30 mouse cellular contexts compared by ENCODE assay signal in the genomic region with DNA sequence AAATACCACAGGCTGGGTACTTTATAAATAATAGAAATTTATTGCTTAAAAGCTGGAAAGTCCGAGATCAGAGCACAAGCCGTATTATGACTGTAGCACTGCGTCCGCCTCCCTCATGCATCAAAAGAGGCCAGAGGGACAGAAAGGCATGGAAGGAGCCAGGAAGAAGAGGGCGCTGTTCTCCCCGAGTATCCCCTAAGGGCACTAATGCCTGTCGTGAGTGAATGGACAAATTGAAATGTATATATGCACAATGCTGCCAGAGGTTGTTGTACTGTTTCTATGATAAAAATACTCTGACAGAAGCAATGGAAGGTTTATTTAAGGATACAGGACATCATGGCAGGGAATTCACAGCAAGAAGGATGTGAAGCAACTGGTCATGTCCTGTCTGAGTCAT. TPM values are rescaled to one million over a fixed set of nuclear protein-coding genes. Genes with fewer than 3 reads are reported as not detected.
A peak's percentile ranks its signal among the peaks of the same experiment; 100 is the strongest.
DNase-seq lines count a peak whose midpoint lies in the region; ATAC-seq and TF ChIP-seq lines count a peak whose summit lies in the region.
"Had no signal": no experiment of that assay in that cellular context is flagged by ENCODE, and none has a peak within 500 bp of the region (broad histone marks: within the 10 kb centered on the region; RNA-seq: fewer than 3 reads in every experiment).

No protein-coding gene starts in this region.

- TF ChIP-seq EP300 in stomach, postnatal 0 days (optimal IDR thresholded peaks at IDR 0.05) = no peak

- H3K4me2 ChIP-seq in intestine, postnatal 0 days (replicated peaks; ENCODE audit: low read depth) = no peak overlapping the region
- H3K4me2 ChIP-seq in intestine, embryonic 15.5 days (replicated peaks) = no peak overlapping the region
- no peak overlapping the region for H3K4me2 ChIP-seq in midbrain, embryonic 11.5 days
- no peak overlapping the region for H3K4me2 ChIP-seq in stomach, postnatal 0 days (replicated peaks; ENCODE audit: low read depth)
- H3K4me2 ChIP-seq: forebrain, embryonic 13.5 days; heart, embryonic 15.5 days; hindbrain, embryonic 12.5 days; limb, embryonic 12.5 days; liver, embryonic 12.5 days; midbrain, embryonic 12.5 days had no signal

- no peaks in the 10 kb centered on the region for H3K36me3 ChIP-seq in intestine, postnatal 0 days (ENCODE audit: control insufficient read depth, insufficient read depth)
- no peaks in the 10 kb centered on the region for H3K36me3 ChIP-seq in intestine, embryonic 15.5 days
- no peaks in the 10 kb centered on the region for H3K36me3 ChIP-seq in midbrain, embryonic 11.5 days (ENCODE audit: control insufficient read depth, insufficient read depth, low read length)
- no peaks in the 10 kb centered on the region for H3K36me3 ChIP-seq in midbrain, embryonic 10.5 days
- H3K36me3 ChIP-seq in stomach, postnatal 0 days (ENCODE audit: control insufficient read depth, insufficient read depth, low read length) = no peaks in the 10 kb centered on the region
- H3K36me3 ChIP-seq: heart, embryonic 10.5 days; heart, embryonic 15.5 days; hindbrain, embryonic 12.5 days; limb, embryonic 12.5 days; liver, embryonic 12.5 days; midbrain, embryonic 12.5 days had no signal

- H3K4me3 ChIP-seq in intestine, postnatal 0 days (ENCODE audit: low read depth, low read length) = no peak overlapping the region
- no peak overlapping the region for H3K4me3 ChIP-seq in intestine, embryonic 15.5 days (replicated peaks)
- no peak overlapping the region for H3K4me3 ChIP-seq in midbrain, embryonic 11.5 days (ENCODE audit: low read depth, low read length)
- no peak overlapping the region for H3K4me3 ChIP-seq in midbrain, embryonic 10.5 days
- H3K4me3 ChIP-seq in stomach, postnatal 0 days (ENCODE audit: low read depth, low read length) = no peak overlapping the region
- H3K4me3 ChIP-seq: forebrain, embryonic 13.5 days; heart, embryonic 10.5 days; heart, embryonic 15.5 days; hindbrain, embryonic 12.5 days; layer of hippocampus, adult 2 months; left cerebral cortex, adult 2 months; limb, embryonic 12.5 days; liver, embryonic 12.5 days; midbrain, embryonic 12.5 days had no signal

- no peak for ATAC-seq in intestine, postnatal 0 days
- ATAC-seq in intestine, embryonic 15.5 days = no peak
- ATAC-seq in midbrain, embryonic 11.5 days (ENCODE audit: low FRiP score) = no peak
- no peak for ATAC-seq in stomach, postnatal 0 days (ENCODE audit: low FRiP score, low TSS enrichment)
- ATAC-seq: forebrain, embryonic 13.5 days had no signal

- H3K27me3 ChIP-seq in intestine, postnatal 0 days (replicated peaks; ENCODE audit: control insufficient read depth, insufficient read depth, low read length) = 0 out of 2 replicates have a peak, but pooled peaks cover 9% of the 10 kb centered on the region
- H3K27me3 ChIP-seq in intestine, embryonic 15.5 days (replicated peaks) = no peaks in the 10 kb centered on the region
- peaks cover 3% of the 10 kb centered on the region; the same call in 1 of the 2 replicates for H3K27me3 ChIP-seq in midbrain, embryonic 11.5 days (ENCODE audit: control insufficient read depth, insufficient read depth, low read length)
- peaks cover 32% of the 10 kb centered on the region for H3K27me3 ChIP-seq in midbrain, embryonic 10.5 days (ENCODE audit: low read depth, poor library complexity, severe bottlenecking)
- no peaks in the 10 kb centered on the region for H3K27me3 ChIP-seq in stomach, postnatal 0 days (ENCODE audit: control insufficient read depth, insufficient read depth, low read length)
- H3K27me3 ChIP-seq: forebrain, embryonic 13.5 days; heart, embryonic 15.5 days; limb, embryonic 12.5 days had no signal

- peak; percentile 40 for DNase-seq in cerebellum, adult 9-11 months
- no peak for DNase-seq in cerebellum, postnatal 10 days
- DNase-seq in midbrain, embryonic 11.5 days (ENCODE audit: low spot score, missing footprints) = peak; percentile 78
- DNase-seq in midbrain, embryonic 10.5 days (ENCODE audit: low spot score) = no peak
- no peak for DNase-seq in stomach, postnatal 0 days (ENCODE audit: low spot score)
- DNase-seq: adrenal gland, postnatal 14 days; gastrocnemius, postnatal 25 days; heart, adult 11 months; kidney, adult 11 months; kidney, postnatal 25 days; lung, adult 2 months; lung, postnatal 14 days; thymus, adult 2 months; thymus, postnatal 4 days had no signal

- no peak overlapping the region for H3K9ac ChIP-seq in intestine, postnatal 0 days (ENCODE audit: low read depth, low read length)
- H3K9ac ChIP-seq in intestine, embryonic 15.5 days = no peak overlapping the region
- no peak overlapping the region for H3K9ac ChIP-seq in midbrain, embryonic 11.5 days (ENCODE audit: low read length)
- no peak overlapping the region for H3K9ac ChIP-seq in stomach, postnatal 0 days (ENCODE audit: low read length)
- H3K9ac ChIP-seq: forebrain, embryonic 13.5 days; heart, embryonic 15.5 days; hindbrain, embryonic 12.5 days; limb, embryonic 12.5 days; liver, embryonic 12.5 days; midbrain, embryonic 12.5 days had no signal

- peak; percentile 46 for TF ChIP-seq CTCF in intestine, postnatal 0 days (IDR thresholded peaks at IDR 0.05; ENCODE audit: low read depth)
- TF ChIP-seq CTCF in stomach, postnatal 0 days (IDR thresholded peaks at IDR 0.05; ENCODE audit: low read depth) = peak; percentile 18; the same call in 1 of the 2 replicates

- WGBS in intestine, postnatal 0 days = 43% methylated on average over 7 of the region's 7 CpGs
- WGBS in intestine, embryonic 15.5 days = 38% methylated on average over 7 of the region's 7 CpGs
- WGBS in midbrain, embryonic 11.5 days = 38% methylated on average over 7 of the region's 7 CpGs
- WGBS in midbrain, embryonic 10.5 days = 44% methylated on average over 7 of the region's 7 CpGs
- 39% methylated on average over 7 of the region's 7 CpGs for WGBS in stomach, postnatal 0 days

- no peaks in the 10 kb centered on the region for H3K9me3 ChIP-seq in intestine, postnatal 0 days (ENCODE audit: control insufficient read depth)
- no peaks in the 10 kb centered on the region for H3K9me3 ChIP-seq in intestine, embryonic 15.5 days
- no peaks in the 10 kb centered on the region for H3K9me3 ChIP-seq in midbrain, embryonic 11.5 days (ENCODE audit: control insufficient read depth, low read length)
- no peaks in the 10 kb centered on the region for H3K9me3 ChIP-seq in midbrain, embryonic 10.5 days (replicated peaks)
- H3K9me3 ChIP-seq in stomach, postnatal 0 days (ENCODE audit: control insufficient read depth, low read length) = no peaks in the 10 kb centered on the region
- H3K9me3 ChIP-seq: forebrain, embryonic 13.5 days; heart, embryonic 10.5 days; heart, embryonic 15.5 days; hindbrain, embryonic 12.5 days; limb, embryonic 12.5 days; liver, embryonic 12.5 days; midbrain, embryonic 12.5 days had no signal

- H3K4me1 ChIP-seq in intestine, postnatal 0 days (replicated peaks; ENCODE audit: control insufficient read depth, insufficient read depth, low read length) = no peaks in the 10 kb centered on the region; the same call in 1 of the 2 replicates
- H3K4me1 ChIP-seq in intestine, embryonic 15.5 days (replicated peaks) = peaks cover 17% of the 10 kb centered on the region
- peaks cover 17% of the 10 kb centered on the region for H3K4me1 ChIP-seq in midbrain, embryonic 11.5 days (ENCODE audit: control insufficient read depth, insufficient read depth, low read length)
- H3K4me1 ChIP-seq in midbrain, embryonic 10.5 days = peaks cover 33% of the 10 kb centered on the region
- H3K4me1 ChIP-seq in stomach, postnatal 0 days (replicated peaks; ENCODE audit: control insufficient read depth, insufficient read depth) = no peaks in the 10 kb centered on the region

- no peak overlapping the region for H3K27ac ChIP-seq in intestine, postnatal 0 days (ENCODE audit: low read depth, low read length)
- H3K27ac ChIP-seq in intestine, embryonic 15.5 days = no peak overlapping the region
- H3K27ac ChIP-seq in midbrain, embryonic 11.5 days (ENCODE audit: low read depth, low read length) = no peak overlapping the region
- H3K27ac ChIP-seq in midbrain, embryonic 10.5 days (replicated peaks) = no peak overlapping the region
- H3K27ac ChIP-seq in stomach, postnatal 0 days (replicated peaks) = no peak overlapping the region
- H3K27ac ChIP-seq: forebrain, embryonic 13.5 days; heart, embryonic 10.5 days; heart, embryonic 15.5 days; hindbrain, embryonic 12.5 days; left cerebral cortex, adult 2 months; limb, embryonic 12.5 days; liver, embryonic 12.5 days; midbrain, embryonic 12.5 days had no signal

RNA-seq across cellular contexts. Expression of a gene that starts 1.7 kb away (rescaled TPM):
- polyA plus RNA-seq in intestine, postnatal 0 days (2015; fragmentation: Nextera tagmentation; extraction: Ambion mirVana) = 8.1 and 8.6 TPM in 2 replicates
- 7.6 and 7.9 TPM in 2 replicates for polyA plus RNA-seq in intestine, embryonic 15.5 days (2015; fragmentation: Nextera tagmentation; extraction: Ambion mirVana)
- polyA plus RNA-seq in midbrain, embryonic 11.5 days (2014; fragmentation: Nextera tagmentation; extraction: Ambion mirVana) = 14.4 and 15.5 TPM in 2 replicates
- 13.3 and 16.9 TPM in 2 replicates for polyA plus RNA-seq in midbrain, embryonic 10.5 days (2016; fragmentation: Nextera tagmentation; extraction: Ambion mirVana)
- 3.3 and 3.4 TPM in 2 replicates for polyA plus RNA-seq in stomach, postnatal 0 days (2015; fragmentation: Nextera tagmentation; extraction: Ambion mirVana)

RNA-seq across cellular contexts. Expression of a gene that starts 11.3 kb away (rescaled TPM):
- 5.4 and 5.6 TPM in 2 replicates for polyA plus RNA-seq in intestine, postnatal 0 days (2015; fragmentation: Nextera tagmentation; extraction: Ambion mirVana)
- polyA plus RNA-seq in intestine, embryonic 15.5 days (2015; fragmentation: Nextera tagmentation; extraction: Ambion mirVana) = 0.98 and 1.6 TPM in 2 replicates
- polyA plus RNA-seq in midbrain, embryonic 11.5 days (2014; fragmentation: Nextera tagmentation; extraction: Ambion mirVana) = 0.11 and 0.19 TPM in 2 replicates
- 0.20 and 0.25 TPM in 2 replicates for polyA plus RNA-seq in midbrain, embryonic 10.5 days (2016; fragmentation: Nextera tagmentation; extraction: Ambion mirVana)
- 3.0 and 3.4 TPM in 2 replicates for polyA plus RNA-seq in stomach, postnatal 0 days (2015; fragmentation: Nextera tagmentation; extraction: Ambion mirVana)

RNA-seq across cellular contexts. Expression of a gene that starts 43.2 kb away (rescaled TPM):
- 49.9 and 53.5 TPM in 2 replicates for polyA plus RNA-seq in intestine, postnatal 0 days (2015; fragmentation: Nextera tagmentation; extraction: Ambion mirVana)
- 25.6 and 26.5 TPM in 2 replicates for polyA plus RNA-seq in intestine, embryonic 15.5 days (2015; fragmentation: Nextera tagmentation; extraction: Ambion mirVana)
- polyA plus RNA-seq in midbrain, embryonic 11.5 days (2014; fragmentation: Nextera tagmentation; extraction: Ambion mirVana) = 11.1 and 11.6 TPM in 2 replicates
- polyA plus RNA-seq in midbrain, embryonic 10.5 days (2016; fragmentation: Nextera tagmentation; extraction: Ambion mirVana) = 12.2 and 13.1 TPM in 2 replicates
- polyA plus RNA-seq in stomach, postnatal 0 days (2015; fragmentation: Nextera tagmentation; extraction: Ambion mirVana) = 21.7 and 22.8 TPM in 2 replicates

RNA-seq across cellular contexts. Expression of a gene that starts 45.9 kb away (rescaled TPM):
- not detected in 2 replicates for polyA plus RNA-seq in intestine, postnatal 0 days (2015; fragmentation: Nextera tagmentation; extraction: Ambion mirVana)
- polyA plus RNA-seq in intestine, embryonic 15.5 days (2015; fragmentation: Nextera tagmentation; extraction: Ambion mirVana) = not detected in 2 replicates
- polyA plus RNA-seq in midbrain, embryonic 11.5 days (2014; fragmentation: Nextera tagmentation; extraction: Ambion mirVana) = not detected in 2 replicates
- not detected in 2 replicates for polyA plus RNA-seq in midbrain, embryonic 10.5 days (2016; fragmentation: Nextera tagmentation; extraction: Ambion mirVana)
- polyA plus RNA-seq in stomach, postnatal 0 days (2015; fragmentation: Nextera tagmentation; extraction: Ambion mirVana) = not detected in 2 replicates
- polyA plus RNA-seq: cortical plate, adult 2 months; embryonic facial prominence, embryonic 11.5 days; forebrain, embryonic 13.5 days; heart, embryonic 10.5 days; heart, embryonic 15.5 days; hindbrain, embryonic 12.5 days; kidney, embryonic 14.5 days; limb, embryonic 12.5 days; liver, embryonic 12.5 days; lung, adult 2 months; midbrain, embryonic 12.5 days; neural tube, embryonic 14.5 days; spleen, adult 2 months; thymus, adult 2 months had no signal

RNA-seq across cellular contexts. Expression of a gene that starts 58.3 kb away (rescaled TPM):
- polyA plus RNA-seq in intestine, postnatal 0 days (2015; fragmentation: Nextera tagmentation; extraction: Ambion mirVana) = 1.7 and 2.2 TPM in 2 replicates
- 6.2 and 6.8 TPM in 2 replicates for polyA plus RNA-seq in intestine, embryonic 15.5 days (2015; fragmentation: Nextera tagmentation; extraction: Ambion mirVana)
- 9.4 and 10.8 TPM in 2 replicates for polyA plus RNA-seq in midbrain, embryonic 11.5 days (2014; fragmentation: Nextera tagmentation; extraction: Ambion mirVana)
- polyA plus RNA-seq in midbrain, embryonic 10.5 days (2016; fragmentation: Nextera tagmentation; extraction: Ambion mirVana) = 15.5 and 18.7 TPM in 2 replicates
- polyA plus RNA-seq in stomach, postnatal 0 days (2015; fragmentation: Nextera tagmentation; extraction: Ambion mirVana) = 2.8 and 3.4 TPM in 2 replicates

Comparison
In these comparisons a context has a peak if more than half of its experiments do, and no peak if none do; other contexts are left out.
1. DNase-seq: peak in cerebellum, adult 9-11 months (single experiment) and midbrain, embryonic 11.5 days (single experiment); none in cerebellum, postnatal 10 days (0 of 2), midbrain, embryonic 10.5 days (single experiment) and stomach, postnatal 0 days (single experiment).